Mouse (Mus musculus) spleen, adult 12 weeks (tissue): Measurements from ENCODE around the gene Gmfb.
"Not testable (repeated sequence)": the region's sequence is repeated elsewhere in the genome, so short reads cannot be mapped to it uniquely, and the experiment has no call there.

Source experiments
- DNase-seq: peaks from one replicate; pipeline ENCODE4 v3.0.0; 2022; ENCODE audit warnings: low spot score

Gene Gmfb

GRCm38 (mm10) chr14:46821873-46822716 is at the start of gene Gmfb:
Gene Gmfb (minus strand): TSS chr14:46822242.
- peak; percentile 88 for DNase-seq

- DNase-seq: no peak
Measured at GRCm38 (mm10) chr14:46862922-46863321, 40.9 kb upstream of the Gmfb start.

- no peak for DNase-seq
Measured at GRCm38 (mm10) chr14:46853677-46854076, 31.6 kb upstream of the Gmfb start.

- no peak for DNase-seq
Measured at GRCm38 (mm10) chr14:46849769-46850168, 27.7 kb upstream of the Gmfb start.

GRCm38 (mm10) chr14:46848736-46849135 is 26.7 kb upstream of the Gmfb start:
- no peak for DNase-seq

GRCm38 (mm10) chr14:46848063-46848590 is 26.1 kb upstream of the Gmfb start:
- no peak for DNase-seq

- no peak for DNase-seq
Measured at GRCm38 (mm10) chr14:46845706-46846105, 23.7 kb upstream of the Gmfb start.

GRCm38 (mm10) chr14:46839326-46839725 is 17.3 kb upstream of the Gmfb start:
- DNase-seq: no peak

- DNase-seq: no peak
Measured at GRCm38 (mm10) chr14:46832354-46833272, 10.6 kb upstream of the Gmfb start.

- peak; percentile 92 for DNase-seq
Measured at GRCm38 (mm10) chr14:46831837-46832333, 9.8 kb upstream of the Gmfb start, which contains the start of gene Cgrrf1. Gene Cgrrf1 (plus strand): TSS chr14:46832125.

GRCm38 (mm10) chr14:46831295-46831694 is 9.3 kb upstream of the Gmfb start:
- DNase-seq: no peak

- no peak for DNase-seq
Measured at GRCm38 (mm10) chr14:46827430-46827829, 5.4 kb upstream of the Gmfb start.

GRCm38 (mm10) chr14:46823996-46824395 is 2.0 kb upstream of the Gmfb start:
- DNase-seq: no peak

GRCm38 (mm10) chr14:46821271-46821872 is 670 bp downstream of the Gmfb start:
- peak; percentile 17 for DNase-seq

- DNase-seq: not testable (repeated sequence)
Measured at GRCm38 (mm10) chr14:46819961-46820360, 2.1 kb downstream of the Gmfb start.

GRCm38 (mm10) chr14:46818743-46819142 is 3.3 kb downstream of the Gmfb start:
- no peak for DNase-seq

- no peak for DNase-seq
Measured at GRCm38 (mm10) chr14:46816916-46817622, 5.0 kb downstream of the Gmfb start.

- DNase-seq: no peak
Measured at GRCm38 (mm10) chr14:46815640-46816039, 6.4 kb downstream of the Gmfb start.

- DNase-seq: no peak
Measured at GRCm38 (mm10) chr14:46807927-46808326, 14.1 kb downstream of the Gmfb start.

- DNase-seq: no peak
Measured at GRCm38 (mm10) chr14:46806186-46806585, 15.9 kb downstream of the Gmfb start.

- DNase-seq: no peak
Measured at GRCm38 (mm10) chr14:46803791-46804190, 18.3 kb downstream of the Gmfb start.
